Mouse (Mus musculus) neutrophil, adult 83 days (primary cell): ENCODE data around the gene Ppfia4. TPM values are rescaled to one million over a fixed set of nuclear protein-coding genes. Genes with fewer than 3 reads are reported as not detected.

Source experiments
- total RNA-seq, 2 experiments: library from RNA; stranded (reverse); gene quantifications; one replicate each; pipeline ENCODE4 v1.2.4; 2023

Gene Ppfia4
- total RNA-seq = 10 to 100 TPM; 11.4 to 11.9 TPM

GRCm38 (mm10) chr1:134332770-134333271 lies at the start of gene Ppfia4:
TSS of gene Ppfia4 (minus strand) at chr1:134332928.

GRCm38 (mm10) chr1:134361857-134362212 lies 29.1 kb upstream of the Ppfia4 start, which contains the start of gene Tmem183a:
TSS of gene Tmem183a (minus strand) at chr1:134361979.

GRCm38 (mm10) chr1:134289598-134290099 lies 43.1 kb downstream of the Ppfia4 start, which contains the start of gene Myog:
TSS of gene Myog (plus strand) at chr1:134289989.

Other genes starting within 250 kb of the Ppfia4 start
- 10 to 100 TPM; 33.5 to 35.1 TPM for gene Chit1, start 221.7 kb downstream of the Ppfia4 start, total RNA-seq
- gene Chil1, start 150.8 kb downstream of the Ppfia4 start, total RNA-seq = 100 to 1,000 TPM; 596 to 624 TPM
- gene Mybph, start 139.5 kb downstream of the Ppfia4 start, total RNA-seq = under 1 TPM; 0.44 to 0.46 TPM
- not detected for gene Adora1, start 97.5 kb downstream of the Ppfia4 start, total RNA-seq
- gene Myog, start 42.9 kb downstream of the Ppfia4 start, total RNA-seq = not detected
- gene Tmem183a, start 29.1 kb upstream of the Ppfia4 start, total RNA-seq = 10 to 100 TPM; 43.2 to 64.0 TPM
- gene 4933406M09Rik, start 53.0 kb upstream of the Ppfia4 start, total RNA-seq = not detected
- gene Cyb5r1, start 72.6 kb upstream of the Ppfia4 start, total RNA-seq = 10 to 100 TPM; 51.7 to 56.4 TPM
- 100 to 1,000 TPM; 258 to 272 TPM for gene Adipor1, start 82.5 kb upstream of the Ppfia4 start, total RNA-seq
- 10 to 100 TPM; 25.9 to 26.4 TPM for gene Klhl12, start 122.6 kb upstream of the Ppfia4 start, total RNA-seq
- gene Rabif, start 161.7 kb upstream of the Ppfia4 start, total RNA-seq = 10 to 100 TPM; 17.7 to 20.5 TPM
- gene Mgat4e, start 216.8 kb upstream of the Ppfia4 start, total RNA-seq = not detected
- 10 to 100 TPM; 38.5 to 48.1 TPM for gene Kdm5b, start 227.2 kb upstream of the Ppfia4 start, total RNA-seq